Mouse (Mus musculus): Measurements from ENCODE around the gene Pmel. TPM values are rescaled to one million over a fixed set of nuclear protein-coding genes. Genes with fewer than 3 reads are reported as not detected.

Gene Pmel
- 1 to 10 TPM in 1 of 2 experiments, under 1 TPM in 1; 0.97 to 1.2 TPM for total RNA-seq (2021)
- long read RNA-seq, experiment 1, partial matches to known transcripts = 0 of 4 reads
- long read RNA-seq, experiment 1, other reads (novel, unspliced or antisense) = 2 of 4 reads
- long read RNA-seq, experiment 2, partial matches to known transcripts = 0 of 1 reads
- long read RNA-seq, experiment 2, other reads (novel, unspliced or antisense) = 1 of 1 reads

GRCm38 (mm10) chr10:128703895-128704294, at the start of gene Pmel:
Gene Pmel (plus strand): TSS chr10:128704195.
- DNase-seq (ENCODE audit: low spot score in 2 of 2) = no peak
- intact Hi-C loops (cut with DNase I) = no loop called here

DNA sequence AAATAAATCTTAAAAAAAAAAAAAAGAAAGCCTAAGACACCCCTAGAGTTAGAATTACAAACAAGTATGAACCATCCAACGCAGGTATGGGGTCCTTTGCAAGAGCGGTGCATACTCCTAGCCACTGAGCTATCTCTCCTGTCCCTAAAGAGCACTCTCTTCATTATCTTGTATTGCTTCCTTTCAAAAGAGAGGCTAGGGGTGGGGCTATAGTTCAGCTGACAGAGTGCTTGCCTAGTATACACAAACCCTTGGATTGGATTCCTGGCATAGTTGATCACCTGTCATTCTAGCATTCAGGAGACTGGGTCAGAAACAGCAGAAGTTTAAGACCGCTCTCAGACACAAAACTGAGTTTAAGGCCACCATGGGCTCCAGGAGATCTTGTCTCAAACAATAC, 48.7 kb upstream of the Pmel start:
- intact Hi-C loops (cut with DNase I) = no loop called here
- no peak for DNase-seq (ENCODE audit: low spot score in 2 of 2)

- DNase-seq (ENCODE audit: low spot score in 2 of 2) = no peak
- intact Hi-C loops (cut with DNase I) = no loop called here
Observed at GRCm38 (mm10) chr10:128656731-128657130, 47.3 kb upstream of the Pmel start.

DNA sequence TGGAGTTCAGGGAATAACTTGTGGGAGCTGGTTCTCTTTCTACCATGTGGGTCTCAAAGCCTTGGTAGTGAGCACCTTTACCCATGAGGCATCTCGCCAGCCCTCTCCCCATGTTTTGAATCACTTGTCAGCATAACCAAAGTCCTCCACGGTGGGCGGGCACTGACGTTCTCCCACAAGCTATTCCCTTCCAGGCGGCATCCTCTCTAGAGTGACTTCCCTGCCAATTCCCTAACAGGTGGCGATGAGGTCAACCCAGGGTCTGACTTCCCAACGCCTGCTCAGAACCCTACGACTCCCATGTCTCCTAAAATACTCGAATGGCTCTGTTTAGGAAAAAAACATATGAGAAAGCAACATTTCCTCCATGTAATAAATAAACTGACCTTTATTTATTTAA, 46.2 kb upstream of the Pmel start:
- intact Hi-C loops (cut with DNase I) = no loop called here
- no peak for DNase-seq (ENCODE audit: low spot score in 2 of 2)

DNA sequence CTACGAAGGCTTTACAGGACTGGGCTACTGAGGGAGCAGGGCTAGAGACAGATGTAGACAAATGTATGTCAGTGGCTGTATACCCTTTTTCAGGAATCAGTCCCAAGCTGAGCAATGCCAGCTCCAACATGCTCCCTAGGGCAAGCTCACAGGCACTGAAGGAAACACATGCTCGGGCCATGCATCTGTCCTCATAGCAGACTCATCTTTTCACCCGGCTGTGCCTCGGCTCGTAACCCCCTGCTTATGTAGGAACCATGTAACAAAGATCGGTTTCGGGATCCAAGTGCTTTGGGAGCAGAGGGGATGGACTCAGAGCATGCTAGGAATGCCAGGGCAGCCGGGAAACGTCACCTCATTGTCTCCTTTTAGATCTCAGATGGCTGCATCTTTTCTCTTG, 44.5 kb upstream of the Pmel start:
- intact Hi-C loops (cut with DNase I) = no loop called here
- no peak for DNase-seq (ENCODE audit: low spot score in 2 of 2)

DNA sequence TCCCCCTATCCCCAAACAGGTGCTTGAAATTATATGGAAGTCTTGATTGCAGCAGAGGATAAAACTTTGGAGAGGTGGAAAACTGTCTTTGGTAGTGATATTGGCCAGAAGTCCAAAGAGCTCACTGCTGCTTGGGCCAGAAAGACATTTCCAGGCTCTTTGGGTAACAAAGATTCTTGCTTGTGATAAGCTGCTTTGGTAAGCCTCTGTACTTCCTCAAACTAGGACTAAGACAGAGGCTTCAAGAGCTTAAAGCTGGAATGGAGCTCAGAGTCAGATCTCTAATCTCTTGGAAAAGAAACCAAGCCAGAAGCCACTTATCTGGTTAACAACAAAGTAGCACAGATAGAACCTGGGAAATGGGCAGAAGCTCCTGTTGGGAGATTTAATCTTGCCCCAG, 41.5 kb upstream of the Pmel start:
- DNase-seq (ENCODE audit: low spot score in 2 of 2) = no peak
- intact Hi-C loops (cut with DNase I) = no loop called here

GRCm38 (mm10) chr10:128663441-128664220, 40.4 kb upstream of the Pmel start:
- no peak for DNase-seq (ENCODE audit: low spot score in 2 of 2)
- intact Hi-C loops (cut with DNase I) = no loop called here

DNA sequence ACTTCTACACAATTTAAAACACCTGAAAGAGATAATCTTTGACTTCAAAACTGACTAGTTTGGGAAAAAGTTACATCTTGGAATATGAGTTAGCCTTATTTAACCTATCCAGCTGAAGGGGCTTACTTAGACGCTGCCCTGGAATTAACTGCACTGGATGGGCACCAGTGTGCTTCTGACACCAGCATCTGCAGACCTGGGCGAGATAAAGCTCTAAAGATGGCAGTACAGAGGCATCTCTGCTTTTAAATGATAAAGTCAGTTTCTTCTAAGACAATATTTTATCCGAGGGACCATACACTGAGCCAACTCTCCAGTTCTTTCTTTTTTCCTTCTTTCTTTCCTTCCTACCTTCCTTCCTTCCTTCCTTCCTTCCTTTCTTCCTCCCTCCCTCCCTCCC, 39.2 kb upstream of the Pmel start:
- intact Hi-C loops (cut with DNase I) = no loop called here
- no peak for DNase-seq (ENCODE audit: low spot score in 2 of 2)

DNA sequence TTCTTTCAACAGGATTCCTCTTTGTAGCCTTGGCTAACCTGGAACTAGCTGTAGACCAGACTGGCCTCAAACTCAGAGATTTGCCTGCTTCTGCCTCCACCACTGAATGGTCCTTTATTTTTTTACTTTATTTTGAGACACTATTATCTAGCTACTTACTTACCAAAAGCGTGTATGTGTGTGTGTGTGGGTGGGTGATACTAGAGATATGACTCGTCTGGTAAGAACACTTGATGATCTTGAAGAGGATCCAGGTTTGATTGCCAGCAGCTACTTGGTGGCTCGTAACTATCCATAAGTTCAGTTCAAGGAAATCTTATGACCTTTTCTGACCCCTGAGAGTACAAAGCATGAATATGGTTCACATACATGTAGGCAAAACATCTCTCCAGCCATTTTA, 38.7 kb upstream of the Pmel start:
- no peak for DNase-seq (ENCODE audit: low spot score in 2 of 2)
- intact Hi-C loops (cut with DNase I) = no loop called here

DNA sequence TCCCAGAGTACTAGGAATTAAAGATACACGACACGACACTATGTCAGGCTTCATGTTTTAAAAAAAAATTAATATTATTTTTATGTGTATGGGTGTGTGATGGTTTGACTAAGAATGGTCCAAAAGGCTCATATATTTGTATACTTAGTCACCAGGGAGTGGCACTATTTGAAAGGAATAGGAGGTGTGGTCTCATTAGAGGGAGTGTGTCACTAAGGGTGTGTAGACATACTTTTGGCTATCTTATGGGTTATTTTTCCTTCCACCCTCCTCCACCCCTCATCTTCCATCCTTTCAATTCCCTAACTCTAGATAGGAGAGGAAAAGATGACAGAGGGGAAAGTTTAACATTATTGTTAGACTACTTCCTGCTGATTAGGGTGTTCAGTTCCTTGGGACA, 38.2 kb upstream of the Pmel start:
- intact Hi-C loops (cut with DNase I) = no loop called here
- no peak for DNase-seq (ENCODE audit: low spot score in 2 of 2)

GRCm38 (mm10) chr10:128668790-128669672, 35.0 kb upstream of the Pmel start:
- DNase-seq (ENCODE audit: low spot score in 2 of 2) = peak; percentile 37 to 71
- intact Hi-C loops (cut with DNase I) = no loop called here

DNA sequence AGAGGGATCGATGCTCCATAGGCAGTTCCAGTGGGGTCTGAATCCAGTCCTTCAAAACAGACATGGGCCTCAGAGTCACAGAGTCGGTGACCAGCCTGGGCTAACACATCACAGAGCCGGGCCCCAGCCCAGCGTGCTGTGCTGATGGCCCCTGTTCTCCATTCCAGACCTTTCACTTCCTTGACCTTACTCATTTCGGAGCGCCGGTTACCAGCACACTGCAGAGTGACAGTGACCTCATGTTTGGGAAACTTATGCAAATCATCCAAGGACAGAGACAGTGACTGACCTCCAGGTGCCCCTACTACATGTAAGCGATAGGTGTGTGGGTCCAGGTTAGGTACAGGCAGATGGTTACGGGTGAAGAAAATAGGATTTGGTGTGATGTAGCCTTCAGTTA, 32.8 kb upstream of the Pmel start:
- DNase-seq (ENCODE audit: low spot score in 2 of 2) = no peak
- intact Hi-C loops (cut with DNase I) = loop anchor here (5.0 kb wide), 1 partner anchor 104 kb away; the partner anchor contains the start of gene Pa2g4

- peak; percentile 65 to 84 for DNase-seq (ENCODE audit: low spot score in 2 of 2)
- intact Hi-C loops (cut with DNase I) = loop anchor here (2.0 to 5.0 kb wide), 2 partner anchors 47 to 107 kb away; partner anchors contain the start of genes Pa2g4 and Rps26
Observed at GRCm38 (mm10) chr10:128673763-128674468, 30.1 kb upstream of the Pmel start, which contains the start of gene Suox. Gene Suox (minus strand): TSS chr10:128674073.

DNA sequence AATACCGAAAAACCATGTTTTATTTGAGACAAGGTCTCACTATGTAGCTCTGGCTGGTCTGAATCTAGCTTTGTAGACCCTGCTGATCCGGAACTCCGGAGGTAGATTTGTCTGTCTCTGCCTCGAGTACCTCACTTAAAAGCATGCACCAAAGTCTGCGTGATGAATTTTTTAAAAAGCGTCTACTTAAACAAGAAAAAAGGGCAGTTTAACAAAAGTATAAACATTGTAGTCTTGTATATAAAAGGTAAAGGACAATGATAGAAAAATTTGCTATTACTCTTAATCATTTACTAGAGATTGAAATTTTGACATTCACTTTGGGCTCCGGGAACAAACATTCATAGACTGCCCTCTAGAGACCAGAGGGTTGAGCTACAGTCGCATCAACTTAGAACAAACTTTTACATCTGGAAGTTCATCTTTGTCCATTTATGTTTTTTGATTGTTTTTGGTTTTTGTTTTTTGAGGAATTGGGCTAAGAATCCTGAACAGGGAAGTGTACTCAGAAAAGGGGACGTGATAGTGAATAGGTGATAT, 29.5 kb upstream of the Pmel start:
- intact Hi-C loops (cut with DNase I) = loop anchor here (5.0 kb wide), 1 partner anchor 107 kb away; the partner anchor contains the start of gene Pa2g4
- DNase-seq (ENCODE audit: low spot score in 2 of 2) = peak in 1 of 2 experiments; percentile 34

DNA sequence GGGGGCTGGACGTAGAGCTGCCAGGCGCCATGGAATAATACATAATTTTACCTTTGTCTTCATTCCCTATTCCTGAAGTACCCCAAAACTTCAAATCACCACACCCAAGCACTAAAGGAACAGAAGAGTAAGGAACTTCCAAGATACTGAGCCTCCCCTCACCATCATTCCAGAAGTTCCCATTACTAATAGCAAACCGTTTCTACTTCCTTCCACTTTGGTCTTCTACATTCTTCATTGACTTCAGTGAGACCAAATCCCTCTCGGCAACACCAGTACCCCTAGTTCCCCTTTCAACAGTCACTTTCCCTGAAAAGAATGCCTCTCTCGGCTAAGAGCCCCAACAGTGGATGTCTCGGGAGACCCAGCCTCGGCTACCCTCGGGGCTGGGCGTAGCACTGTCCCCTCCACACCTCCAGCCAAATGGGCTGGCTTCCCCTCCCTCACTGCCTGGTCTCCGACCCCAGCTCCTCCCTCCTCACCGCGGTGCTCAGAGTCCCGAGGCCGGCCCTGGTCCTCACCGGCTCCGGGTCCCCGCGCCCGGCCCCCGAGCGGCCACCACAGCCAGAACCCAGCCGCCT, 8.5 kb upstream of the Pmel start:
- no peak for DNase-seq (ENCODE audit: low spot score in 2 of 2)
- intact Hi-C loops (cut with DNase I) = loop anchor here (5.0 kb wide), 1 partner anchor 52 kb away; the partner anchor contains the start of gene Pym1

DNA sequence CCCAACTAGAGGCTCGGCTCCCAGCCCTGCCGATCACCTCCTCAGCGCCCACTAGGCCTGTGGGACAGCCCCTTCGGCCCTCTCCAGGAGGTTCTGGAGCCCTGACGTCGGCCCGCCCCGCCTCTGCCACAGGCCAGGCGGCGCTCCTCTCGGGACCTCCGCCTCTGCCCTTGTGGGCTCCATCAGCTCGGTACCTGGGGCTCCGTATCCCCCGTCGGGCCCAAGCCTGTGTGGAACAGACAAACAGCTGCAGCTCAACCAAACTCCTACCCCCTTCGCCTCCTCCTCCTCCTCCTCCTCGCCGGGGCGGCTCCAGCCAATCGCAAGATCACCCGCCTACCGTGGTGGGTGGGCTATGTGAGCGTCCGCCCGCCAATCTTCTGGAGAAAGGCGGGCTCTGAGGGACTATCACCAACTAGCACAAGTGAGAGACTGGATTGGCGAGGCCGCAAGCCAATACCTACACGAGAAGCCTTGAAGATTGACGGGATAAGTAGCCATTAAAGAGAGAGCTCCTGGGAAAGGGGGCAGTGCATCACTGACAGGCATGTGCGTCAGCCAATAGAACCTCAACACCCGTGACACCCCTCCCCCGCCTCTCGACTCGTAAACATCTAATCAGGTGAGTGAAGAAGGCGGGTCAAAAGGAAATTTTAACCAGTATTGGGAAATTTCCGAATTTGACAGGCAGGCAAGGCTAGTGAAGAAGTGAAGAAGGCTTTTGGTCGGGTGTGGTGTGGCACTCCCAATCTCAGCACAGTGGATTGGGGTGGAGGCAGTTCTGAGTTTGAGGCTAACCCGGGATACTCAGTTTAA, 7.8 kb upstream of the Pmel start, which contains the start of gene Rab5b:
Gene Rab5b, minus strand, starts transcription at position 273 of the 816 bp plus-strand sequence.
- intact Hi-C loops (cut with DNase I) = loop anchor here (5.0 kb wide), 1 partner anchor 51 kb away; the partner anchor contains the start of gene Pym1
- peak; percentile 99 to 100 for DNase-seq (ENCODE audit: low spot score in 2 of 2)

- intact Hi-C loops (cut with DNase I) = loop anchor here (5.0 kb wide), 1 partner anchor 50 kb away; the partner anchor contains the start of gene Pym1
- DNase-seq (ENCODE audit: low spot score in 2 of 2) = no peak
Observed at GRCm38 (mm10) chr10:128697072-128697725, 6.8 kb upstream of the Pmel start.

All from left cerebral cortex, postnatal 14 days (tissue).